Mouse (Mus musculus) erythroblast, embryonic 14.5 days (primary cell): ENCODE results near the gene Fahd1.

Experiments used
- GATA1 ChIP-seq: IDR thresholded peaks from 2 replicates; pipeline ENCODE4 v1.6.1; 2012; ENCODE audit warnings: low read length, inconsistent platforms, mixed read lengths
- TAL1 ChIP-seq: IDR thresholded peaks from 3 replicates; pipeline ENCODE4 v1.6.1; 2012; ENCODE audit warnings: low read length, inconsistent platforms, mixed read lengths

- no peak for TF ChIP-seq TAL1
- no peak for TF ChIP-seq GATA1
Observed at GRCm38 (mm10) chr17:24819469-24819868, 30.7 kb downstream of the Fahd1 start.
